Mouse (Mus musculus) pancreas, adult 10 weeks (tissue): Measurements from ENCODE around the gene Alpk1. TPM values are rescaled to one million over a fixed set of nuclear protein-coding genes. Genes with fewer than 3 reads are reported as not detected.

Experiments used
- polyA plus RNA-seq: library from polyadenylated mRNA; stranded (reverse); fragments of 350-450 nt; fragmentation: Illumina TruSeq; extraction: RNeasy Lipid Tissue Mini Kit (QIAGEN cat#74804); gene quantifications from one replicate; pipeline ENCODE4 v1.2.3, GENCODE M21; 2015; ENCODE audit warnings: low read depth, low replicate concordance; ENCODE audit not compliant: insufficient read depth

The Alpk1 gene
- 0.83 TPM for polyA plus RNA-seq

GRCm38 (mm10) chr3:127780021-127780644 lies at the start of gene Alpk1:
Alpk1 (minus strand) TSS chr3:127780527.

GRCm38 (mm10) chr3:127789500-127790191 lies 9.3 kb upstream of the Alpk1 start, which contains the start of gene Tifa:
Tifa (plus strand) TSS chr3:127789805.

DNA sequence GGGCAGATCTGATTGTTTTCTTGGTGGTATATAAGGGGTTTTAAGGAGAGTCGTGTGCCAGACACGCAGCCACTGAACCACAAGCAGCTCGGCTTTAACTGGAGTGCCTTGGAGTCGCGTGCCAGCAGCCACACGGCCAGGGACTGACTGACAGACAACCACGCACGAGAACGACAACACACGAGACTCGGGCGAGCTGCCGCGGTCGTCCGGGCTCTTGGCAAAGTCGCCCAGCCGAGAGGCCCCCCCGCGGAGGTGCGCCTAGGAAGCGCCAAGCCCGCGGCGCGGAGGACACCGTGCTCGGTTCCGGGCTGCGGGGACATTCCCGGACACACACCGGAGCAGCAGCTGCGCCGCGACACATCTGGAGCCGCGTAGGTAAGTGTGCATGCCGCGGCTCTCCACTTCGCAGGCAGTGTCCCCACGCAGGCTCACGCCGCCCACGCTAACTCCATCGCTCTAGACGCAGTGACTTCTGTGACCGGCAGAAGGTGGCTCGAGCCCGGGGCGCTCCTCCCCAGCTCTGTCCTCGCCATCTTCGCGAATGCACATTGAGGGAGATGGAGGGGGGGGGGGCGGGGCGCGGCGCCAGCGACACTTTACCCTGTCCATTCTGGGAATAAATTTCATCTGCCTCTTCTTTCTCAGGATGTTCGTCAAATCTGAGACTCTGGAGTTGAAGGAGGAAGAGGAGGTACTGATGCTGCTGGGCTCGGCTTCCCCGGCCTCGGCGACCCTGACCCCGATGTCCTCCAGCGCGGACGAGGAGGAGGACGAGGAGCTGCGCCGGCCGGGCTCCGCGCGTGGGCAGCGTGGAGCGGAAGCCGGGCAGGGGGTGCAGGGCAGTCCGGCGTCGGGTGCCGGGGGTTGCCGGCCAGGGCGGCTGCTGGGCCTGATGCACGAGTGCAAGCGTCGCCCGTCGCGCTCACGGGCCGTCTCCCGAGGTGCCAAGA lies 147.0 kb downstream of the Alpk1 start, which contains the start of gene Neurog2:
Neurog2 (plus strand) TSS at position 56 of the 953 bp plus-strand sequence.

Other genes with a start within 250 kb of the Alpk1 start
- 5.0 TPM for gene Larp7, start 227.2 kb downstream of the Alpk1 start, polyA plus RNA-seq
- 0.20 TPM for gene Zgrf1, start 227.0 kb downstream of the Alpk1 start, polyA plus RNA-seq
- not detected for gene Neurog2, start 147.4 kb downstream of the Alpk1 start, polyA plus RNA-seq
- gene Tifa, start 9.3 kb upstream of the Alpk1 start, polyA plus RNA-seq: 3.0 TPM
- 10.5 TPM for gene Ap1ar, start 57.0 kb upstream of the Alpk1 start, polyA plus RNA-seq
- gene Fam241a, start 115.8 kb upstream of the Alpk1 start, polyA plus RNA-seq: 1.7 TPM